Mouse (Mus musculus) T-helper 1 cell (primary cell): ENCODE data around the gene Vsig10.
"Not testable (repeated sequence)": the region's sequence is repeated elsewhere in the genome, so short reads cannot be mapped to it uniquely, and the experiment has no call there.

ENCODE experiments used
- in situ Hi-C: fragments of 300-600 bp; cut with MboI, MseI; formaldehyde crosslinking; loops from one replicate; pipeline ENCODE4 v1.15.1; 2025; ENCODE audit warnings: high pct_unique_total_duplicates

Vsig10 gene

DNA sequence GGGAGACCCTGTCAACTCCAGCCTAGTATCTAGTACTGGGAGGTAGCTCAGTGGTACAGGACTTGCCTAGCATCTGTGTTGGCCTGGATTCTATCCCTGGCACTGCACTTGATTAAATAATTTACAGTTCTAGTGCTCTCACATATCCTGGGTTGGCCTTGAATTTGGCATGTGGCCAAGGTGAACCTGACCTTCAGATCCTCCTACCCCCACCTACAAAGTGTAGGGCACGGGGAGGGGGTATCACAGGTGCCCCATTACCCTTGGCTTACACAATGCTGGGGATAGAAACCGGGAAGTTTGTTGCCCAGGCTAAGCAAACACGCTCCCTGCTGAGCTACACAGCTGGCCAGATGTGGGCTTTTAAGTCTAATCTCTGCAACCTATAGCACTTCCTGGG, 16.0 kb upstream of the Vsig10 start:
- in situ Hi-C loops: no loop called here

DNA sequence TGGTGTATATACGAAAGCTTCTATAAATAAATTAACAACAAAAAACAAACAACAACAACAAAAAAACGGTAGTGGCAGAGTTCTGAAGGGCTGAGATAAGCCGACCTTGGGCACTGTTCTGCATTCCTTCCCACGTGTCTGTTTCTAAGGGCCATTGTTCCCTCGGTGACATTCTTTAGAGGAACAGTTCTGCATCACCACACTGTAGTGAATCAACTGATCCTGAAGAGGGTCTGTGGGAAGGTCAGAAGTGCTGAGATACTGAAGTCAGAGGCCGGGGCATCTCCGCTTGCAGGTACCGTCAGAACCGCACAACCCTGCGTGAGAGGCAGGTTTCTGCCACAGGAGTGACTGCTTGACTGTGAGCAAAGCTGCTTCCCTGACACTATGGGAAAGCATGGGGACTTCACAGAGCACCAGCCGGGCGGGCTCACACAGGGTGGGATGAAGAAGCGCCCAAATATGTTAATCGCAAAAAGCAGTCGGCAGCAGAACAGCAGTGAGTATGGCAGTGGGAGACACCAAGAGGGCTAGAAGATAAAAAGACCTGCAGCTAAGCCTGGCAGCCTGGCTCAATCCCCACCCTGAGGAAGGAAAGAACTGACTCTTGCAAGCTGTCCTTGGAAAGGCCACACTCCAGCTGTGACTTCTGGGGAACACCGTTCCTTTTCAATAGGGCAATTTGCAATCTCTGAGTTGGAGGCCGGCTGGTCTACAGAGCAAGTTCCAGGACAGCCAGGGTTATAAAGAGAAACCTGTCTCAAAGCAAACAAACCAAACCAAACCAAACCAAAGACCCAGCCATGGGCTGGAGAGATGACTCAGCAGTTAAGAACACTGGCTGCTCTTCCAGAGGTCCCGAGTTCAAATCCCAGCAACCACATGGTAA, 14.9 kb upstream of the Vsig10 start:
- in situ Hi-C loops: no loop called here

DNA sequence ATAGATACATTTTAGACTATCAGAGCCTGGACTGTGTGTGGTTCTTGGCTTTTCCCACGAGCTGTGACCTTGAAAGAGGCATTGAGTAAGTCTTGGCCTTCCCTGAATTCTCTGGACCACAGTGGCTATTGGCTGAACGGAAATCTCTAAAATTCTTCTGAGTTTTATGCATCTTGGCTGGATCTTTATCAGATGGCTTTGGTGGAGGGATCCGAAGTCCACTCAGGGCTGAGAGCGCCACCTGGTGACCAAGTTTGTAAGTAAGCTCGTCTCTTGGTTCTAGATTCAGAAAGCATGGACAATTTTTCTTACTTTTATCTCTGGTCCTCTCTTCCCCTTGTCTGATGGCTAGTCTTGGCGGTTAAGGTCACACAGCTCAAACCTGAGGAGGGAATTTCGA, 13.9 kb upstream of the Vsig10 start:
- in situ Hi-C loops: no loop called here

DNA sequence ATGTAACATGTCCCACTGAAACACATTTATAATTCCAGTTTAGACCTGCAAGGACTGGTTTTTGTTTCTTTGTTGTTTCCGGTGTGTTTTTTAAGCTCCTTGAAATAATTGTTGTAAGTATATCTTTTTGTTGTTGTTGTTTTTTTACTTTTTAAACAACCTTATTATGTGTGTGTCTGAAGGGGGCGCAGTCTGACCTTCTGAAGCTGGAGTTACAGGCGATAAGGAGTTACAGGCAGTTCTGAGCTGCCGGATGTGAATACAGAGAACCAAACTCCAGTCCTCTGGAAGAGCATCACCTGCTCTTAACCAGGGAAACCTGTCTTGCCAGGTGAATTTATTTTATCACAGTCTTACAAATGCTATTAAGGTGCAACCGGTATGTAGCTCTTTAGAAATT, 13.1 kb upstream of the Vsig10 start:
- in situ Hi-C loops: no loop called here

DNA sequence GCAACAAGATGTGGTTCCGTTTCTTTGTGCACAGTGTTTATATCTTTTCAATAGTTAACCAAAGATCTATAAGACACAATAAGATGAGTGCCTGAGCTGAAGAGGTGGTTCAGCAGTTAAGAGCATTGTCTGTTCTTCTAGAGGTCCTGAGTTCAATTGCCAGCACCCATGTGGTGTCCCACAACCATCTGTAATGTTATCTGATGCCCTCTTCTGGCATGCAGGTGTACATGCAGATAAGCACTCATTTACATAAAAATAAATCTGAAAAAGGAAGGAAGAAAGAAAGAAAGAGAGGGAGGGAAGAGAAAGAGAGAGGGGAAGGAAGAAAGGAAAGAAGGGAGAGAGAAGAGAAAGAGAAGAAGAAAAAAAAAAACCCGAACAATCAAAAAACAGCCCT, 12.1 kb upstream of the Vsig10 start:
- in situ Hi-C loops: no loop called here

DNA sequence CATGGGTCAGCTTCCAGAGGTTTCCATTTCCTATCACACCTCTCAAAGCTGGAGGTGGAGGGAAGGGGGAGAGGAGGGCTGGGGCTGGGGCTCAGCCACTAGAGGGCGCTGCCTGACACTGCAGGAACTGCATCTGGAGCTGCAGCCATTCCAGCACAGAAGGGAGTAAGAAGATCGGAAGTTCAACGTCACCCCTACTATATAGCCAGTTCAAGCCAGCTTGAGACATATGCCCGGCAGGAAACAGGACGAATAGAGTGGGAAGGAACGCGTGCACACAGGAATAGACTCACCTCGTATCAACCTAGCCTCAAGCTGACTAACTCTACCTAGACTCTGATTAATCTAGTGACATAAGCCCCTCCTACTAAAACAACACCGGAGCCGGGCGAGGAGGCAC, 11.2 kb upstream of the Vsig10 start:
- in situ Hi-C loops: no loop called here

DNA sequence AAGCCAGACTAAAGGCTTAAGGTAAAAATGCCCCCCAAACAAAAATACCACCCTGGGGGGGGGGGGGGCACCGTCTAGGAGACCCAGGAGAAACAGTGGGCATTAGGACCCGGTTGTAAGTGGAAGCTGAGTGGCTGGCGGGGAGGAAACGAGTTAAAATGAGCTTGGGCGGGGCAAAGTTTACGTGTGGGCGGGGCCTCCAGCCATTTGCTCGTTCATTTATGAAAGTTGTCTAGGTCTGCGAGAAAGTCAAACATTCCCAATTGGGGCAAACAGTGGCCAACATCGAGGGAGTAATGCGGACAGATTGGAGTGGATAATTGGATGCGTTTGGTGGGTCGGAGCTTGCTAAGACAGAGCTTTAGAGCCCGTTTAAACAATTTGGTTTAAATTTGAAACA, 5.5 kb upstream of the Vsig10 start:
- in situ Hi-C loops: loop anchor here (5.0 kb wide), 1 partner anchor 84 kb away; no protein-coding TSS in a partner anchor

DNA sequence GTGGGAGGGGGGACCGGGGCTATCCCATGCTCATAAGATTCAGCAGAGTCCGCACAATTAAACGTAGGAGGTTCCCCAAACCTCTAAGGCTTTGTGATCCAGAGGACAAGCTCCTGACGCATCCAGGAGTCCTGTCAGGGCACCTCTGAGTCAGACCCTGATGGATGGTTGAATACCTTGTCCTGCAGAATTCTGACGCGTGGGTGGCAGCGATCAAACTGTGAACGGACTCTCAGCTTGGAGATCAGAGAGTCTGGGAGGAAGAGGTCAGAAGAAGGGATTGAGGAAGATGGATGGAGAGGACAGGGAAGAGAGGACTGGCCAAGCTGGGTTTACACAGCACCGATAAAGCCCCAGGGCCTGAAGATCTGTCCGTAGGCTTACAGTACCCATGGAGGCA, 5.0 kb upstream of the Vsig10 start:
- in situ Hi-C loops: loop anchor here (5.0 kb wide), 1 partner anchor 83 kb away; no protein-coding TSS in a partner anchor

DNA sequence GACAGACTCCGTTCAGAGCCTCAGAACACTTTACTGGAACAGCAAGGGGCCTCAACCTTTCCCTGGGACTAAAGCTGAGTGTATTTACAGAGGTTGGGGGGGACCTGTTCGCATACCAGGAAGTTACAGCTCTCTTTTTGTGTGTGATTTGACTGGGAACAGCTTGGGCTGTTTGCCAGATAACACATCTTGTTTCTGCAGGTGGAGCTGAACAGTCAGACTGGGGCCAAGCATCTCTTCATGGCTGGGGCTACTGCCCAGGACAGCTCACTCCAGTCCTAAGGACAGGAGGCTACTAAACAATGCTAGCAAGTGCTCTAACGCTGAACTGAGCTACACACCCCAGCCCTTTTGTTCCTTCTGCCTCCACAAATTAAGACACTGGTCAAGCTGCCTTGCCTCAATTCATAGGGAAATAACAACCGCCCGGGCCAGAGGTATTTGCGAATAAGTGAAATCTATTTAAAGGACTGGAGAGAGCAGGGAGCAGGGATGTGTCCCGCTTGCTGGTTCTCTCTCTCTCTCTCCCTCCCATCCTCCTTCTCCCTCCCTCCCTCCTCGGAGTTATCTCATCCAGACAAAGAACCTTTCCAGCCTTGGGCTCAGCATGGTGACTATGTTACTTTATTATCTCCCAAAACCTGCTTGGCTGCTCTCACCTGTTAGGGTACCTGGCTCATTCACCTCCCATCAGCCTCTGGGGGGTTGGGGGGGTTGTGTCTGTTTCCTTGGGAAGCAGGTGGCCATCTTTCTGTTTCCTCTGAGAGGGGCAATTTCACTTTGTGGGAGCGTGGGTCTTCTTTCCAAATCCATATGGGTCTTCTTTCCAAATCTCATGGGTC, 4.1 kb upstream of the Vsig10 start:
- in situ Hi-C loops: loop anchor here (5.0 kb wide), 1 partner anchor 82 kb away; no protein-coding TSS in a partner anchor

DNA sequence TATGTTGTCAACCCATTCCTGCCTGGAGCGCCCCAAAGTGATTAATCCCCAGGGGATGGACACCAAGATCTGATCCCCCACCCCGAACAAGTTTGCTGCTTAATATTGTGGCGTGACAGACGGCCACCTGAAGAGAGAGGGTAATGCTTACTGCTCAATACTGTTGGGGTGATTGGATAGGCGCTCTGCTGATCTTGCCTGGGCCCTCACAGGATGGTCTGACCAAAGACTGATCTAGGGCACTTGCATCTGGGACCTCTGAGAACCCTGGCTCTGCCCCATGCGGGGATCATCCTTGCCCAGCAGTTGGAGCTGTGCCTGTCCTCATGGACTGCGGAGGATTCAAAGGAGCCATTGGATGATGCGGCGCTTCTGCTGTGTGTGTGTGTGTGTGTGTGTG, 4.9 kb downstream of the Vsig10 start:
- in situ Hi-C loops: no loop called here

DNA sequence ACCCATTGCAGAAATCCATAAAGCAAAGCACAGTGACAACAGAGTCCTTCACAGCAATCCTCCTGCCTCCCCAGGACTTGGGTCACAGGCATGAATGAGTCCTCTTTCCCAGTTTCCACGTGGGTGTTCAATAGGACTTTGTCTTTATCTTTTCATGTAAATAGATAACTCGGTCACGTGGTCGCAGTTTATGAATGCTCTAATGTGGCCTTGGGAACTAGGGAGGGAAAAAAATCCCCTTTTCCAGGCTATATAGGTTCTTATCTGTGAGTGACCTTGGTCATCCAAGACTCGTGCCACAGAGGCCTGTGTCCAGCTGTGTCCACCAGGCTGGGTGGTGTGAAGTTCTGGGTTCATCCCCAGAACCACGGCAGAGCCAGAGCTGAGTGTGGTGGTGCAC, 7.5 kb downstream of the Vsig10 start:
- in situ Hi-C loops: no loop called here

DNA sequence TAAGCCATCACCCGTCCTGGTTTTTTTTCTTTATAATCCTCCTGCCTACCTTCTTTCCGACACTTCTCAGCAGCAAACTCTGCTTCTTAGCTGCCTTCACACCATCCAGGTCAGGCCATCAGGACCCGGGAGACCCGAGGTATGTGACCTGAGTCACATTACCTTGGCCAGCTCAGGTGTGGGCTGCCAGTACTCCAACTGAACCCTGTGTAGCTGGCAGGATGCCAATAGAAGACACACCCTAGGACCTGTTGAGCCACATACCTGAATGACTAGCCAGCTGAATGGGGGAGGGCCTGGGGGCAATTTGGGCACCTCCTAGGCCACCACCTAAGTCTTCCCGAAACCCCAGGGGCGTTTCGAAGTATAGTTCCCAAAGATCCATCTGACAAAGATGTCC, 11.6 kb downstream of the Vsig10 start:
- in situ Hi-C loops: no loop called here

DNA sequence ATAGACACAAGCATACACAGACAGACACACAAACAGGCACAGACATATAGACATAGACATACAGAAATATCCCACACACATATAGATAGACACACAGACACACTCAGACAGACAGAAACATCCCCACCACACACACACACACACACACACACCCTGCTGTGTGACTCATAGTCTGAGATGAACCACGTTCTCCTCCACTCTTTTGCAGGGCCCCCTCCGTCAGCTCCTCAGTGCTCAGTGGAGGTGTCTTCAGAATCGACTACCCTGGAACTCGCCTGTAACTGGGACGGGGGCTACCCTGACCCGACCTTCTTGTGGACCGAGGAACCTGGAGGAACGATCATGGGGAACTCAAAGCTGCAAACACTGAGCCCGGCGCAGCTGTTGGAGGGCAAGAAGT, 19.1 kb downstream of the Vsig10 start:
- in situ Hi-C loops: no loop called here

DNA sequence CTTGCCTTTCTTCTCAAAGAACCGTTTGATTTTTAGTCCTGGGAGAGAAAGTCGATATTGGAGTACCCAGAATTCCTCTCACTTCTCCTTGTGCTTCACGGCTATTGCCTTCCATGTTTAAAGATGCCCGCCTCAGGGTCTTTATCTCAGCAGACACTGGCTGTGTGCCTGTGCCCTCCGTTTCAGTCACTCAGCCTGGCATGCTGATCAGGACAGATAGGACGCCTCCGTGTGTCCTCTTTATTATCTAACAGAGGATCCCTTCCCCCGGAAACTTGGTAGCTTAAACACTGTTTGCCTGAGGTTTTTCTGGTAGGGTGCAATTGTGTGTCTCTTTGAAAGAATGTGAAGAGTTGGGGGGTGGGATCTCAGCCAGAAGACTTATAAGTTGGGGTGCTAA, 19.6 kb downstream of the Vsig10 start:
- in situ Hi-C loops: no loop called here

DNA sequence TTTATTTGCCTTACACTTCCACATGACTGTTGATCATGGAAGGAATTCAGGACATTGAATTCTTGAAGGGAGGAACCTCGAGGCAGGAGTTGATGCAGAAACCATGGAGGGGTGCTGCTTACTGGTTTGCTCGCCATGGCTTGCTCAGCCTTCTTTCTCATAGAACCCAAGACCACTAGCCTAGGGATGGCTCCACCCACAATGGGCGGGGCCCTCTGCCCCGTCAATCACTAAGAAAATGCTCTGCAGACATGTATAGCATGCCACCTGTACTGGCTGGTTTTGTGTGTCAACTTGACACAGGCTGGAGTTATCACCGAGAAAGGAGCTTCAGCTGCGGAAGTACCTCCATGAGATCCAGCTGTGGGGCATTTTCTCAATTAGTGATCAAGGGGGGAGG, 21.2 kb downstream of the Vsig10 start:
- in situ Hi-C loops: no loop called here

DNA sequence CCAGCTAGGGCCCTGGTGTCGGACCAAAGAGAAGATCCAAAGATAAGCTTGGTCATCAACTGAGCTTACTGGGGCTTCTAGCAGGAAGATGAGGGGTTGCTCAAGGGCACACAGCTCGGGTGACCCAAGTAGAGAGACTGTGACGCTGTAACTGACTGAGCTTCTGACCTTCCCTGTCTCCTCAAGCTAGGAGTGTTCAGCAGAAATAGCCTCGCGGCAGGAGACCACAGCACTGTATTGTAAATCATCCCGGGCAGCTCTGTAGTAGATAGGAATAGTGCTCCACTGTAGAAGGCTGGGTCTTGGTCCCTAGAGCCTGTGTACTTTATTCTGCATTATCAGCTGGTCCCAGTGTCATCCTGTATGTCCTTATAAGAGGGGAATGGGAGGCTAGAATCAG, 23.0 kb downstream of the Vsig10 start:
- in situ Hi-C loops: no loop called here

DNA sequence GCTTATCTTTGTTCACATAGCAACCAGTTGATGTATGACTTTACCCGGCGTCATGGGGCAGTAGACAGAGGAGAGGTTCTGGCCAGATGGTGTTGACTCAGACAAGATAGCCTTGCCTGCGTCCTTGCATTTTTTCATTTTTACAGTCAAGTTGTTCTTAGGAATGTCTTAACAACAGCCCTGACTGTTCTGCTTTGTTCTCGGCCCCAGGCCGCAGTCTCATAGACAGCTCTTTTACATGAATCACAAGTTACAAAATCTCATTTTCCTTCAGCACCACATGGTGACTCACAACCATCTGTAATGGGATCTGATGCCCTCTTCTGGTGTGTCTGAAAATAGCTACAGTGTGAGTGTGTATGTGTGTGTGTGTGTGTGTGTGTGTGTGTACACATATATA, 25.6 kb downstream of the Vsig10 start:
- in situ Hi-C loops: not testable (repeated sequence)

DNA sequence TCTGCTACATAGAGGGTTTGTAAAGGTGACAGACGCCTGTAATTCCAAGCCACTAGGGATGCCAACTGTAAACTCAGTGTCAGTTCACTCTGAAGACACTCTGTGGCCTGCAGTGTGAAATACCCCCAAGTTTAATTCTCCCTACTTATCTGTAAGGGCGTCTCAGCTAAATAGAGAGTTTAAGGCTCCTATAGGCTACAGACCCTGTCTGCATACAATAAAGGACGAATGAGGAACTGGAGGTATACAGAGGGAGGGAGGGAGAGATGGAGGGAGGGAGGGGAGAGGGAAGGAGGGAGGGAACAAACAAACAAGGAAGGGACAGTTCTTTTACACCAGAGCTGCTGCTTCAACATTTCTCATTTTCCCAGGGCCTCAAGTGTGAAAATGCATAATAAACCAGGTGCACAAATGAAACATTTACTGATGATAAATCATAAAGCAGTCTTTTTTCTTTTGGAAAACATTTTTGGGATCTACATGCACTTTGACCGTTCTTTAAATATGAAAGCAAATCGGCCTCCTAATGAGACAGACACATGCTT, 26.6 kb downstream of the Vsig10 start:
- in situ Hi-C loops: no loop called here

DNA sequence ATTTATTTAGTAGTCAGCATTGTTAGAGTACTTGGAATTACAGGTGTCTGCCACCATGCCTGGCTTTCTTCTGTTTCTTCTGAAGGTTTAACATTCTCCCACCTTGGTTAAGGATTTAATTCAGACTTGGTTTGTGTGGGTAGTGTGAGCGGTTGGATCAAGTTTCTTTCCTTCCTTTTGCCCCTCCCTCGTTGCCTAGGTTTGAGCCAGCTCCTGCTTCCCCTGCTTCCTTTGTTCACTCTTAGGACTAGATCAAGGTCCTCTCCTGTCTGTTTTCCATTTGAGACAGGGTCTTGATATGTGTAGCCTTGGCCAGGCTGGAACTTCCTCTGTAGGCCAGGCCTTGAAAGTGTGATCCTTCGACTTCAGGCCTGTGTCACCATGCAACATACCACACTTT, 27.4 kb downstream of the Vsig10 start:
- in situ Hi-C loops: no loop called here

DNA sequence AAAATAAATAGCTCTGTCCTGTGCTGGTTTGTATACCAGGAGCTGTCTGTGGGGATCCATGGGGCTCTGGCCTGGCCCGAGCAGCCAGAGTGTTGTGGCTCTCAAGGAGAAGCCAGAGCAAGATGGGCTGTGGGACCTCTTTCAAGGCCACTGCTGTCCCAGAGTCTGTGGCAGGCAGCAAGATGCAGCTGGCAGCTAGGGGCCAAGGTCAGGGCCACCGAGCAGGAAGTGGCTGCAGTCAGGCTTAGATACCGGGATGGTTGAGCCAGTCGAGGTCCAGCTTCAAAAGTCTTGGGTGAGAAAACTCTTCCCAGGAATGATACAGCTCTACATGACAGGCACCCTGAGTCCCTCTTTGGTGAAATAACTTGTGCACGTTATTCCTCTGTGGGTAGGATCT, 28.1 kb downstream of the Vsig10 start:
- in situ Hi-C loops: no loop called here

DNA sequence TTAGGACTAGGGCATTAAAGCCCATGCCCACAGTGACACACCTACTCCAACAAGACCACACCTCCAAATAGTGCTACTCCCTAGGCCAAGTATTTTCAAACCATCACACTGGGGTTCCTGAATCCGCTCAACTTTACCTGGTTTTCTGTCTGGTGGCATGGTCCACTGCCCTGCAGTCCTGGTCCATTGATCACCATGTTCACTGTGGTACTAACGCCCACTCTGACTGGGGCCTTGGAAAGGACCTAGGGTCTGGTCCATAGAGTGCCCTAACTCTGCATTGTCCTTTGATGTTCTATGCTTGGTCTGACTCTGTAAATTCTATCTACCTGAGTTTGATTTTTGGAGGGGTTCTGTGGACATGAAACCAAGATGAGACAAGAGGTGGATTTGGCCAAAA, 29.0 kb downstream of the Vsig10 start:
- in situ Hi-C loops: no loop called here

DNA sequence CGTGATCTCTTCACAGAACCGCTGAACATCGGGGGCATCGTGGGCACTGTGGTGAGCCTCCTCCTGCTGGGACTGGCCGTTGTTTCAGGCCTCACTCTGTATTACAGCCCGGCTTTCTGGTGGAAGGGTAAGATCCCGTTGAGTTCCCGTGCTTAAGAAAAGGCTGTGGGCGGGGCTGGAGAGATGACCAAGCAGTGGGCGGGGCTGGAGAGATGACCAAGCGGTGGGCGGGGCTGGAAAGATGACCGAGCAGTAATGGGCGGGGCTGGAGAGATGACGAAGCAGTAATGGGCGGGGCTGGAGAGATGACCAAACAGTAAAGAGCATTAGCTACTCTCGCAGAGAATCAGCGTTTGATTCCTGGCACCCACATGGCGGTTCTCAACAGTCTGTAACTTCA, 29.4 kb downstream of the Vsig10 start:
- in situ Hi-C loops: no loop called here

DNA sequence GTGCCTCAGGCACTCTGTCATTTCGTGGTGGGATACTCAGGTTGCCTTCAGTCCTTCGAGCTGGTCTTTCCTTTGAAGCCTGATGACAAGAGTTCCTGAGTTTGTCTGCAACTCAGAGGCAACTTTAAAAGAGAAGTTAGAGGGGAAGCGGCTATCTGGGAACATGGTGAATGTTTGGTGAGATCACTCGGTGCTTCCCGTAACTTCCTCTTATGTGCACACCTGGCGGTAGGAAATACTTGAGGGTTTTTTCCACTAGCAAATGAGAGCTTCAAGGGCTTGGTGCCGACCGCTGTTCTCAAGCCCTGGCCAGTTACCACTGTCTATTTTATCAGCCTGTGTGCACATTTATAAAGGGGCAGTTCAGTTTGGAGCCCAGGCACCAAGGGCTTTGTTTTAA, 35.2 kb downstream of the Vsig10 start:
- in situ Hi-C loops: no loop called here
